Mouse (Mus musculus): Measurements from ENCODE around the gene Ankrd36.

GRCm38 (mm10) chr11:5551430-5551829 is 18.1 kb upstream of the Ankrd36 start:
- TF ChIP-seq CTCF (IDR thresholded peaks at IDR 0.05; ENCODE audit: low read depth, low read length) = no peak
- TF ChIP-seq POLR2A (IDR thresholded peaks at IDR 0.05; ENCODE audit: extremely low read depth, insufficient read depth, low read length) = no peak
